In genomic region chr1:132803842-132804241, GRCm38 (mm10) we compare ENCODE assay signal across 13 mouse cellular contexts.
DNase-seq lines count a peak whose midpoint lies in the region; ATAC-seq and TF ChIP-seq lines count a peak whose summit lies in the region.
"Had no signal": no experiment of that assay in that cellular context is flagged by ENCODE, and none has a peak within 500 bp of the region (broad histone marks: within the 10 kb centered on the region; RNA-seq: fewer than 3 reads in every experiment).

No protein-coding gene starts in this region.

- TF ChIP-seq CTCF in midbrain, postnatal 0 days (IDR thresholded peaks at IDR 0.05): no peak

- H3K9ac ChIP-seq in midbrain, postnatal 0 days (replicated peaks; ENCODE audit: low read length, poor library complexity, severe bottlenecking): no peak overlapping the region
- no peak overlapping the region for H3K9ac ChIP-seq in midbrain, embryonic 11.5 days (ENCODE audit: low read length)
- H3K9ac ChIP-seq: hindbrain, embryonic 12.5 days had no signal

- H3K27me3 ChIP-seq in midbrain, postnatal 0 days (ENCODE audit: insufficient read depth, low read length): no peaks in the 10 kb centered on the region
- H3K27me3 ChIP-seq in midbrain, embryonic 11.5 days (ENCODE audit: control insufficient read depth, insufficient read depth, low read length): no peaks in the 10 kb centered on the region
- peaks cover 48% of the 10 kb centered on the region for H3K27me3 ChIP-seq in limb, embryonic 10.5 days (ENCODE audit: low read depth, poor library complexity, severe bottlenecking)

- H3K27ac ChIP-seq in midbrain, postnatal 0 days (ENCODE audit: low read depth, low read length): no peak overlapping the region
- no peak overlapping the region for H3K27ac ChIP-seq in midbrain, embryonic 11.5 days (ENCODE audit: low read depth, low read length)
- no peak overlapping the region for H3K27ac ChIP-seq in limb, embryonic 10.5 days
- H3K27ac ChIP-seq: hindbrain, embryonic 12.5 days had no signal

- ATAC-seq in midbrain, postnatal 0 days (ENCODE audit: low FRiP score): no peak
- no peak for ATAC-seq in midbrain, embryonic 11.5 days (ENCODE audit: low FRiP score)
- ATAC-seq: forebrain, embryonic 14.5 days had no signal

- peak; percentile 18 to 22 for DNase-seq in heart, postnatal 36 days
- DNase-seq in heart, postnatal 4 days: no peak
- DNase-seq in midbrain, postnatal 0 days (ENCODE audit: low spot score): peak; percentile 41
- no peak for DNase-seq in midbrain, embryonic 11.5 days (ENCODE audit: low spot score, missing footprints)
- peak; percentile 30 for DNase-seq in cerebellum, adult 8-10 months
- peak; percentile 23 for DNase-seq in limb, embryonic 10.5 days (ENCODE audit: low spot score)
- DNase-seq in left cerebral cortex, adult 11 months (ENCODE audit: low spot score): no peak
- DNase-seq: adrenal gland, adult 8-10 months; gastrocnemius, postnatal 25 days; kidney, postnatal 10 days; layer of hippocampus, postnatal 36 days had no signal

- intact Hi-C loops in heart, postnatal 36 days (cut with DNase I): no loop called here

- H3K36me3 ChIP-seq in midbrain, postnatal 0 days (ENCODE audit: insufficient read depth, low read length): no peaks in the 10 kb centered on the region
- no peaks in the 10 kb centered on the region for H3K36me3 ChIP-seq in midbrain, embryonic 11.5 days (ENCODE audit: control insufficient read depth, insufficient read depth, low read length)
- H3K36me3 ChIP-seq in limb, embryonic 10.5 days: no peaks in the 10 kb centered on the region
- H3K36me3 ChIP-seq: hindbrain, embryonic 12.5 days had no signal

- no peak overlapping the region for H3K4me3 ChIP-seq in midbrain, postnatal 0 days (ENCODE audit: low read depth, low read length)
- H3K4me3 ChIP-seq in midbrain, embryonic 11.5 days (ENCODE audit: low read depth, low read length): no peak overlapping the region
- no peak overlapping the region for H3K4me3 ChIP-seq in limb, embryonic 10.5 days
- H3K4me3 ChIP-seq: hindbrain, embryonic 12.5 days had no signal

- no peaks in the 10 kb centered on the region for H3K9me3 ChIP-seq in midbrain, postnatal 0 days (ENCODE audit: low read length)
- no peaks in the 10 kb centered on the region for H3K9me3 ChIP-seq in midbrain, embryonic 11.5 days (ENCODE audit: control insufficient read depth, low read length)
- H3K9me3 ChIP-seq in limb, embryonic 10.5 days (replicated peaks): no peaks in the 10 kb centered on the region
- H3K9me3 ChIP-seq: hindbrain, embryonic 12.5 days had no signal

- WGBS in midbrain, postnatal 0 days: 81% methylated on average over 9 of the region's 9 CpGs
- 85% methylated on average over 9 of the region's 9 CpGs for WGBS in midbrain, embryonic 11.5 days
- WGBS in limb, embryonic 10.5 days: 83% methylated on average over 9 of the region's 9 CpGs

- H3K4me1 ChIP-seq in midbrain, postnatal 0 days (ENCODE audit: insufficient read depth, low read length): peaks cover 4% of the 10 kb centered on the region; the same call in 1 of the 2 replicates
- peaks cover 8% of the 10 kb centered on the region for H3K4me1 ChIP-seq in midbrain, embryonic 11.5 days (ENCODE audit: control insufficient read depth, insufficient read depth, low read length)
- H3K4me1 ChIP-seq in limb, embryonic 10.5 days: peaks cover 7% of the 10 kb centered on the region

- no peak overlapping the region for H3K4me2 ChIP-seq in midbrain, postnatal 0 days (ENCODE audit: low read depth, low read length, poor library complexity, severe bottlenecking)
- H3K4me2 ChIP-seq in midbrain, embryonic 11.5 days: no peak overlapping the region
- H3K4me2 ChIP-seq: hindbrain, embryonic 12.5 days had no signal

Comparison
In these comparisons a context has a peak if more than half of its experiments do, and no peak if none do; other contexts are left out.
1. DNase-seq: peak in heart, postnatal 36 days (2 of 2), midbrain, postnatal 0 days (single experiment), cerebellum, adult 8-10 months (single experiment) and limb, embryonic 10.5 days (single experiment); none in heart, postnatal 4 days (single experiment), midbrain, embryonic 11.5 days (single experiment) and left cerebral cortex, adult 11 months (single experiment).